Mouse (Mus musculus): ENCODE data around the gene Zfp119a. TPM values are rescaled to one million over a fixed set of nuclear protein-coding genes. Genes with fewer than 3 reads are reported as not detected.

The Zfp119a gene
- polyA plus RNA-seq, 1 experiment from 2014 or later, result 10.8 TPM

GRCm38 (mm10) chr17:55816853-55817252 is 61.9 kb downstream of the Zfp119a start:
- 92% methylated on average over 4 of the region's 4 CpGs for WGBS
- no peaks in the 10 kb centered on the region for H3K27me3 ChIP-seq (replicated peaks)

More at GRCm38 (mm10) chr17:55816853-55817252, 61.9 kb downstream of the Zfp119a start:
- Histone ChIP-seq H3K4me3 (replicated peaks) (no peak overlapping the region), H3K4me2 (no peak overlapping the region), H3K36me3 (no peaks in the 10 kb centered on the region), H3K4me1 (no peaks in the 10 kb centered on the region), H3K9ac (replicated peaks) (no peak overlapping the region), H3K9me3 (replicated peaks) (no peaks in the 10 kb centered on the region), H3K27ac (replicated peaks) (no peak overlapping the region)
- ATAC-seq (ENCODE audit: low FRiP score), result no peak

Other genes with a start within 250 kb of the Zfp119a start
- gene Pot1b, start 166.3 kb downstream of the Zfp119a start, polyA plus RNA-seq (2015; fragmentation: Nextera tagmentation; extraction: Ambion mirVana), result 7.2 TPM in 2 replicates
- gene Adgre4, start 128.9 kb downstream of the Zfp119a start, polyA plus RNA-seq (2015; fragmentation: Nextera tagmentation; extraction: Ambion mirVana), result 0.18 and 0.29 TPM in 2 replicates
- 14.7 and 14.8 TPM in 2 replicates for gene Zfp959, start 13.2 kb upstream of the Zfp119a start, polyA plus RNA-seq (2015; fragmentation: Nextera tagmentation; extraction: Ambion mirVana)
- gene Zfp119b, start 70.6 kb upstream of the Zfp119a start, polyA plus RNA-seq (2015; fragmentation: Nextera tagmentation; extraction: Ambion mirVana), result 9.2 and 9.3 TPM in 2 replicates
- gene Ebi3, start 73.7 kb upstream of the Zfp119a start, polyA plus RNA-seq (2015; fragmentation: Nextera tagmentation; extraction: Ambion mirVana), result 7.4 and 9.0 TPM in 2 replicates
- 19.5 and 23.5 TPM in 2 replicates for gene Yju2, start 80.2 kb upstream of the Zfp119a start, polyA plus RNA-seq (2015; fragmentation: Nextera tagmentation; extraction: Ambion mirVana)
- 152 and 195 TPM in 2 replicates for gene Shd, start 91.5 kb upstream of the Zfp119a start, polyA plus RNA-seq (2015; fragmentation: Nextera tagmentation; extraction: Ambion mirVana)
- gene Fsd1, start 107.6 kb upstream of the Zfp119a start, polyA plus RNA-seq (2015; fragmentation: Nextera tagmentation; extraction: Ambion mirVana), result 189 and 228 TPM in 2 replicates
- 7.3 and 11.5 TPM in 2 replicates for gene Stap2, start 126.7 kb upstream of the Zfp119a start, polyA plus RNA-seq (2015; fragmentation: Nextera tagmentation; extraction: Ambion mirVana)
- gene Mpnd, start 126.8 kb upstream of the Zfp119a start, polyA plus RNA-seq (2015; fragmentation: Nextera tagmentation; extraction: Ambion mirVana), result 121 and 130 TPM in 2 replicates
- gene Sh3gl1, start 157.7 kb upstream of the Zfp119a start, polyA plus RNA-seq (2015; fragmentation: Nextera tagmentation; extraction: Ambion mirVana), result 105 and 114 TPM in 2 replicates
- 4.0 and 10.1 TPM in 2 replicates for gene Chaf1a, start 161.5 kb upstream of the Zfp119a start, polyA plus RNA-seq (2015; fragmentation: Nextera tagmentation; extraction: Ambion mirVana)
- 65.3 and 79.4 TPM in 2 replicates for gene Ubxn6, start 196.1 kb upstream of the Zfp119a start, polyA plus RNA-seq (2015; fragmentation: Nextera tagmentation; extraction: Ambion mirVana)
- 124 and 134 TPM in 2 replicates for gene Hdgfl2, start 200.7 kb upstream of the Zfp119a start, polyA plus RNA-seq (2015; fragmentation: Nextera tagmentation; extraction: Ambion mirVana)
- 0.09 and 0.10 TPM in 2 replicates for gene Plin4, start 230.9 kb upstream of the Zfp119a start, polyA plus RNA-seq (2015; fragmentation: Nextera tagmentation; extraction: Ambion mirVana)
- gene Plin5, start 238.7 kb upstream of the Zfp119a start, polyA plus RNA-seq (2015; fragmentation: Nextera tagmentation; extraction: Ambion mirVana), result 2.4 and 2.7 TPM in 2 replicates
- gene Lrg1, start 243.1 kb upstream of the Zfp119a start, polyA plus RNA-seq (2015; fragmentation: Nextera tagmentation; extraction: Ambion mirVana), result 0.22 and 0.63 TPM in 2 replicates

Data from neural tube, embryonic 15.5 days (tissue).